Mouse (Mus musculus) ES-Bruce4 (cell line): ENCODE measurements around the gene Pspn. TPM values are rescaled to one million over a fixed set of nuclear protein-coding genes. Genes with fewer than 3 reads are reported as not detected.

ENCODE experiments used
- H3K27ac ChIP-seq: 2 replicates; pipeline ENCODE4 v1.5.1; 2012; ENCODE audit warnings: low read length, inconsistent platforms; ENCODE audit not compliant: insufficient read depth
- H3K27me3 ChIP-seq: 2 replicates; pipeline ENCODE4 v1.6.1; 2012; ENCODE audit warnings: mild to moderate bottlenecking, low read length, inconsistent platforms; ENCODE audit not compliant: control insufficient read depth, poor library complexity, insufficient read depth, severe bottlenecking
- H3K36me3 ChIP-seq: 2 replicates; pipeline ENCODE4 v1.6.1; 2012; ENCODE audit warnings: inconsistent platforms, mild to moderate bottlenecking, low read length, moderate library complexity; ENCODE audit not compliant: control insufficient read depth, poor library complexity, insufficient read depth, severe bottlenecking
- H3K4me1 ChIP-seq: one replicate; pipeline ENCODE4 v1.8.1; 2011; ENCODE audit warnings: low read length; ENCODE audit not compliant: control insufficient read depth, insufficient read depth
- H3K4me3 ChIP-seq: 2 replicates; pipeline ENCODE4 v1.5.1; 2011; ENCODE audit warnings: low read depth, mild to moderate bottlenecking, low read length
- H3K9ac ChIP-seq: 2 replicates; pipeline ENCODE4 v1.6.1; 2012; ENCODE audit warnings: low read depth, mild to moderate bottlenecking, inconsistent platforms; ENCODE audit not compliant: poor library complexity, severe bottlenecking
- H3K9me3 ChIP-seq: replicated peaks from 2 replicates; pipeline ENCODE4 v1.6.1; 2012; ENCODE audit warnings: mild to moderate bottlenecking, low read length, inconsistent platforms; ENCODE audit not compliant: control insufficient read depth, poor library complexity, insufficient read depth, severe bottlenecking
- CTCF ChIP-seq: IDR thresholded peaks from one replicate; pipeline ENCODE4 v1.8.1; 2011; ENCODE audit warnings: low read depth, low read length
- EP300 ChIP-seq: IDR thresholded peaks from 2 replicates; pipeline ENCODE4 v1.6.1; 2011; ENCODE audit warnings: low read depth, low read length; ENCODE audit not compliant: insufficient read depth
- POLR2A ChIP-seq: IDR thresholded peaks from one replicate; pipeline ENCODE4 v1.8.1; 2011; ENCODE audit warnings: low read length; ENCODE audit not compliant: insufficient read depth
- polyA plus RNA-seq: library from polyadenylated mRNA; stranded (reverse); fragments of >200 nt; gene quantifications from 2 replicates; pipeline ENCODE4 v1.2.4, GENCODE M21; 2011; ENCODE audit warnings: low read depth; ENCODE audit not compliant: missing spikeins, insufficient read depth, insufficient read length

Gene Pspn
- polyA plus RNA-seq, 1 experiment, result not detected

DNA sequence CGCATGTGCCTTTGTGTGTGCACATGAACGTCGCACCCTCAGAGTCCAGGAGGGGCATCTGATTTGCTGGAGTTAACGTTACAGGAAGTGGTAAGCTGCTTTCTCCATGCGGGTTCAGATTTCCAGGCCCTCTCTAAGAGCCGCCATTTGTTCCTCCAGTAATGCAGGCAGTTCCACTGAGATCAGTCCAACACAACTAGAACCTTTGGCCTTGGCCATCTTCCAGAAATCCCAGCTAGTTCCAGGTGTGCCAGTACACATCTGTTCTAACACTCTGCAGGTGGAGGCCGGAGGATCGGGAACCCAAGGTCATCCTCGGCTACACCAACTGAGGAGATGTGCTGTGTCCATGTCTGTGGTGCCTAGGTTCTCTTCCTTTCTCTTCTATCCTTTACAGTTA is 14.9 kb downstream of the Pspn start:
- no peak overlapping the region for H3K27ac ChIP-seq

DNA sequence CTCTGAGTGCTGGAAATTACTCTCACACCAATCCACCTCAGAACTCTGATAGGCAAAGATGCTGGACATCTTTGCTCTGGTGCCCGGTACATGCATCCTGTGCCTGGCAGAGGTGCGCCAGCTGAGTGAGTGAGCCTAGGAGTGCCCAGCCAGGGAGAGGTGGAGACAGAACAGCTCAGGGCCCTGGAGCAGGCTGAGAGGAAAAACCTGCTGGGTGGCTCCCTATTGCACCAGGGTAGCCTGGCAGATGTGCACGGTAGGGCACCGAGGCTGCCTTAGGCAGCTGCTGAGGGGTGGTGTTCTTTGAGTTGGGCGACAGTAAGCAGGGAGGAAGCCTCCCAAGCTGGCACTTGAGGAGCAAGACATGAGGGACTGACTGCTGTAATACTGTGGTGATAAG is 17.8 kb downstream of the Pspn start, which contains the start of gene Acer1:
Acer1 (minus strand) TSS at position 114 of the 400 bp plus-strand sequence.
- TF ChIP-seq CTCF (no peak), POLR2A (no peak), EP300 (no peak)
- Histone ChIP-seq H3K9ac (no peak within 1 kb of the TSS), H3K36me3 (no peaks in the 10 kb centered on the region), H3K4me3 (no peak within 1 kb of the TSS), H3K27me3 (no peaks in the 10 kb centered on the region), H3K4me1 (no peaks in the 10 kb centered on the region), H3K27ac (no peak within 1 kb of the TSS), H3K9me3 (no peaks in the 10 kb centered on the region)

More for the DNA sequence above, 14.9 kb downstream of the Pspn start:
- no peaks in the 10 kb centered on the region for H3K36me3 ChIP-seq
- no peaks in the 10 kb centered on the region for H3K4me1 ChIP-seq
- H3K9me3 ChIP-seq, result no peaks in the 10 kb centered on the region
- TF ChIP-seq EP300, result no peak
- TF ChIP-seq POLR2A, result no peak
- TF ChIP-seq CTCF, result no peak
- H3K4me3 ChIP-seq, result no peak overlapping the region
- H3K9ac ChIP-seq, result no peak overlapping the region
- H3K27me3 ChIP-seq, result no peaks in the 10 kb centered on the region

DNA sequence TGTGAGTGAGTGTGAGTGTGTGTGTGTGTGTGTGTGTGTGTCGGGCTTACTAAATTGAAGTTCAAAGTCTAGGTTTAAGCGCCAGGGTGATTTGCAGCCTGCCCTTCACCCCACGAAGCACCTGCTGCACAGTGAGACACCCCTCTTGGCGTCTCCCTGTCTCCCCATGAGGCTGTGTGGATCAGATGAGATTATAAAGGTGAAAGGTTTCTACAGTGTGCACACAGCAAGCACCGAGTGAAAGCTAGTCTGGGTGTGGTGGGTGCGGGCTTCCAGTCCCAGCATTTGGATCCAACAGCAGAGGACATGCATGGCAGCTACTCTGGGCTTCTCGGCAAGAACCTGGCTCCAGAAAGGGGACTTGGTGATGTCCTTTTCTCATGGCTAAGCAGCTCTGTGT is 18.8 kb downstream of the Pspn start:
- H3K36me3 ChIP-seq, result no peaks in the 10 kb centered on the region
- no peaks in the 10 kb centered on the region for H3K27me3 ChIP-seq
- no peak overlapping the region for H3K4me3 ChIP-seq
- H3K9ac ChIP-seq, result no peak overlapping the region
- TF ChIP-seq POLR2A (no peak), CTCF (no peak), EP300 (no peak)
- H3K9me3 ChIP-seq, result no peaks in the 10 kb centered on the region
- no peaks in the 10 kb centered on the region for H3K4me1 ChIP-seq
- H3K27ac ChIP-seq, result no peak overlapping the region

DNA sequence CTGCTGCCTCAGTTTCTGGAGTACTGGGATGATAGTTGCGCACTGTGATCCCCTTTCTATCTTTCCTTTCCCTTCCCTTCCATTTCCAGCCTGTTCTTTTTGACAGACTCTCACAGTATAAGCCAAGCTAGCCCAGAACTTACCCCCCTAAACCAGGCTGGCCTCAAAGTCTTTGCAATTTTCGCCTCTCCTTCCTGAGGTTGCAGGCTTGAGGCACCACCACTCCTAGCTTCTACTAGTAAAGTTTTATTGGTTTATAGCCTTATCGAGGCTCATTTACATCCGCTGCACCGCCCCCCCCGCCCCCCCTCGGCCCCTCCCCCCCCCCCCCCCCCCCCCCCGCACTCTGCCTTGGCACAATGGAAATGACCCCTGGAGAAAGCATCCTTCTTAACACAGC is 20.3 kb downstream of the Pspn start:
- H3K4me1 ChIP-seq, result peaks cover 2% of the 10 kb centered on the region
- H3K9ac ChIP-seq, result no peak overlapping the region
- no peaks in the 10 kb centered on the region for H3K27me3 ChIP-seq
- no peak overlapping the region for H3K4me3 ChIP-seq
- TF ChIP-seq CTCF (no peak), EP300 (no peak), POLR2A (no peak)
- H3K27ac ChIP-seq, result no peak overlapping the region
- H3K36me3 ChIP-seq, result no peaks in the 10 kb centered on the region
- H3K9me3 ChIP-seq, result no peaks in the 10 kb centered on the region

DNA sequence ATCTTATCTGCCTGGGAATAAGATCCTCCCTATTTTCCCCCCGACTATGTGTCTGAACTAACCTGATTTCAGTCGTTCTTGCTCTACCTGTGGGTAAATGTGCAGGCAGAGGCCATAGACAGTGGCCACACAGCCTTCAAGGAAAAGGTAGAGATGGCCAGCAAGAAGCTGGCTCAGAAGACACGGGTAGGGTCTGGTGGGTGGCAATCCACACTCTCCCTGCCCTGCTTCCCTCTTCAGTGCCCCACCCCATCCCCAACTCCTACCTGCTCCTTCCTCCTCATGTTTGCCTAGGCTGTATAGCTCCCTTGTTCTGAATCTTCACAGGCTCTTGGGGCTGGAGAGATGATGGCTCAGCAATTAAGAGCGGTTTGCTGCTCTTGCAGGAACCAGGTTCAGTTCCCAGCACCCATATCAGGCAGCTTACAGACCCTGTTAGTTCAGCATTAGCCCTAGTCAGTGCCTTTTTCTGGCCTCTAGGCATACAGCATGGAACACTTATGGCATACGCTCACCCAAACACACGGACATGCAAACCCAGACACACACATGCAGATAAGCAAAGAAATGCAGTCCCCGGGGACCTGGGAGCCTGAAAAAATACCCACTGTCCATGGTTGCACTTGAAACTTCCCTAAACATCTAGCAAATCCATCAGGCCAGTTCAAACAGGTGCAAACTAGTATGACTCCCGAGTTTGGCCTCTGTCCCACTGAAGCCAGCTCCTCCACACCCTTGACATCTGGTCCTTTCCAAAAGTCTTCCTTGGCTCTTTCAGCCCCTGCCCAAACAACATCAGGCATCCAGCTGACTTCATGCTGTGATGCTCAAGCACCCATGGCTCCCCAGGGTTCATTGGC is 23.1 kb downstream of the Pspn start:
- Histone ChIP-seq H3K36me3 (no peaks in the 10 kb centered on the region), H3K27me3 (no peaks in the 10 kb centered on the region), H3K4me3 (no peak overlapping the region), H3K4me1 (peaks cover 3% of the 10 kb centered on the region), H3K9me3 (no peaks in the 10 kb centered on the region), H3K27ac (no peak overlapping the region), H3K9ac (no peak overlapping the region)
- TF ChIP-seq POLR2A (no peak), CTCF (no peak), EP300 (no peak)

DNA sequence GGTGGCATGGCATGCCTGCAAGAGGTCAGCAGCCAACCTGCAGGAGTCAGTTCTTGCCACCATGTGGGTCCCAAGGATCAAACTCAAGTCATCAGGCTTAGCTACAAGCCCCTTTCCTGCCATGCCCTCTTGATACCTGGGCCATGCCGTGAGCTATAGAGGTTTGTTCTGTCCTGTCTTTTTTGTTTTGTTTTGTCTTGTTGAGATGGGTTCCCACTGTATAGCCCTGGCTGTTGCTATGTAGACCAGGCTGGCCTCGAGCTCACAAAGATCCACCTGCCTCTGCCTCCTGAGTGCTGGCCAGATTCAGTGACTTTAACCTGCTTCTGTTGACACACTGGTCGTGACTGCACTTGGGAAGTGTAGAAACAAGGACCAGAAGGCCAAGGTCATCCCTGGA is 24.4 kb downstream of the Pspn start:
- peaks cover 3% of the 10 kb centered on the region for H3K4me1 ChIP-seq

More for the DNA sequence above, 24.4 kb downstream of the Pspn start:
- no peaks in the 10 kb centered on the region for H3K9me3 ChIP-seq
- TF ChIP-seq CTCF (no peak), POLR2A (no peak), EP300 (no peak)
- no peak overlapping the region for H3K27ac ChIP-seq
- no peak overlapping the region for H3K4me3 ChIP-seq
- no peaks in the 10 kb centered on the region for H3K27me3 ChIP-seq
- no peaks in the 10 kb centered on the region for H3K36me3 ChIP-seq
- no peak overlapping the region for H3K9ac ChIP-seq
